ENCODE assay signal across 8 mouse cellular contexts in genomic region chr11:35834022-35834760, GRCm38 (mm10). TPM values are rescaled to one million over a fixed set of nuclear protein-coding genes. Genes with fewer than 3 reads are reported as not detected.
DNase-seq lines count a peak whose midpoint lies in the region; ATAC-seq and TF ChIP-seq lines count a peak whose summit lies in the region.

Gene Rars, minus strand, starts transcription at chr11:35834506.

- no peaks in the 10 kb centered on the region for H3K27me3 ChIP-seq in ES-Bruce4 (ENCODE audit: control insufficient read depth, insufficient read depth, low read length, poor library complexity, severe bottlenecking)
- H3K27me3 ChIP-seq in forebrain, embryonic 13.5 days = no peaks in the 10 kb centered on the region
- H3K27me3 ChIP-seq in liver, postnatal 0 days (ENCODE audit: insufficient read depth, low read length) = no peaks in the 10 kb centered on the region
- no peaks in the 10 kb centered on the region for H3K27me3 ChIP-seq in neural tube, embryonic 14.5 days (ENCODE audit: control insufficient read depth, insufficient read depth, low read length)

- H3K27ac ChIP-seq in ES-Bruce4 (ENCODE audit: insufficient read depth, low read length) = no peak within 1 kb of the TSS
- H3K27ac ChIP-seq in forebrain, embryonic 13.5 days = no peak within 1 kb of the TSS
- H3K27ac ChIP-seq in liver, postnatal 0 days (ENCODE audit: low read depth) = peak within 1 kb of the TSS; percentile 86
- no peak within 1 kb of the TSS for H3K27ac ChIP-seq in neural tube, embryonic 14.5 days (ENCODE audit: low read depth, low read length)

- peak; percentile 61 for TF ChIP-seq POLR2A in ES-Bruce4 (IDR thresholded peaks at IDR 0.05; ENCODE audit: insufficient read depth, low read length)

- no peaks in the 10 kb centered on the region for H3K4me1 ChIP-seq in ES-Bruce4 (ENCODE audit: control insufficient read depth, insufficient read depth, low read length)
- peaks cover 20% of the 10 kb centered on the region for H3K4me1 ChIP-seq in forebrain, embryonic 13.5 days
- H3K4me1 ChIP-seq in liver, postnatal 0 days (ENCODE audit: insufficient read depth) = peaks cover 10% of the 10 kb centered on the region
- peaks cover 6% of the 10 kb centered on the region; the same call in 1 of the 2 replicates for H3K4me1 ChIP-seq in neural tube, embryonic 14.5 days (ENCODE audit: control insufficient read depth, insufficient read depth, low read length)

- TF ChIP-seq CTCF in ES-Bruce4 (IDR thresholded peaks at IDR 0.05; ENCODE audit: low read depth, low read length) = peak; percentile 81
- TF ChIP-seq CTCF in liver, postnatal 0 days (IDR thresholded peaks at IDR 0.05; ENCODE audit: low read depth) = peak; percentile 96

- peak within 1 kb of the TSS; percentile 89 for H3K9ac ChIP-seq in ES-Bruce4 (ENCODE audit: low read depth, poor library complexity, severe bottlenecking)
- peak within 1 kb of the TSS; percentile 83 for H3K9ac ChIP-seq in forebrain, embryonic 13.5 days
- H3K9ac ChIP-seq in liver, postnatal 0 days (replicated peaks) = peak within 1 kb of the TSS; percentile 92
- peak within 1 kb of the TSS; percentile 73 for H3K9ac ChIP-seq in neural tube, embryonic 14.5 days (replicated peaks; ENCODE audit: low read depth, low read length)

- peak; percentile 93 for ATAC-seq in cerebellum, adult (ENCODE audit: insufficient number of reproducible peaks, low FRiP score, low TSS enrichment)
- ATAC-seq in forebrain, embryonic 13.5 days = peak; percentile 86
- peak; percentile 94 for ATAC-seq in liver, postnatal 0 days
- ATAC-seq in neural tube, embryonic 14.5 days (ENCODE audit: low read depth) = peak; percentile 81

- peak; percentile 94 to 98 for DNase-seq in heart, postnatal 10 days
- peak; percentile 97 for DNase-seq in large intestine, adult 2 months (ENCODE audit: low read depth, low spot score)
- peak; percentile 95 for DNase-seq in liver, postnatal 0 days
- peak; percentile 93 for DNase-seq in testis, postnatal 10 days (ENCODE audit: low spot score)

- peaks cover 32% of the 10 kb centered on the region for H3K36me3 ChIP-seq in ES-Bruce4 (ENCODE audit: control insufficient read depth, insufficient read depth, low read length, poor library complexity, severe bottlenecking)
- H3K36me3 ChIP-seq in forebrain, embryonic 13.5 days (ENCODE audit: poor library complexity, severe bottlenecking) = peaks cover 20% of the 10 kb centered on the region
- H3K36me3 ChIP-seq in liver, postnatal 0 days (replicated peaks; ENCODE audit: insufficient read depth, low read length) = peaks cover 22% of the 10 kb centered on the region
- 0 out of 2 replicates have a peak, but pooled peaks cover 3% of the 10 kb centered on the region for H3K36me3 ChIP-seq in neural tube, embryonic 14.5 days (ENCODE audit: control insufficient read depth, insufficient read depth, low read length)

- H3K9me3 ChIP-seq in ES-Bruce4 (replicated peaks; ENCODE audit: control insufficient read depth, insufficient read depth, low read length, poor library complexity, severe bottlenecking) = no peaks in the 10 kb centered on the region
- no peaks in the 10 kb centered on the region for H3K9me3 ChIP-seq in forebrain, embryonic 13.5 days (replicated peaks)
- no peaks in the 10 kb centered on the region for H3K9me3 ChIP-seq in liver, postnatal 0 days (ENCODE audit: low read length)
- no peaks in the 10 kb centered on the region for H3K9me3 ChIP-seq in neural tube, embryonic 14.5 days (ENCODE audit: control insufficient read depth, low read length)

- H3K4me3 ChIP-seq in ES-Bruce4 (ENCODE audit: low read depth, low read length) = peak within 1 kb of the TSS; percentile 96
- H3K4me3 ChIP-seq in forebrain, embryonic 13.5 days = peak within 1 kb of the TSS; percentile 93
- H3K4me3 ChIP-seq in liver, postnatal 0 days (ENCODE audit: low read depth, low read length) = peak within 1 kb of the TSS; percentile 95
- peak within 1 kb of the TSS; percentile 93 for H3K4me3 ChIP-seq in neural tube, embryonic 14.5 days (ENCODE audit: low read depth, low read length)

- peak within 1 kb of the TSS; percentile 88 for H3K4me2 ChIP-seq in forebrain, embryonic 13.5 days
- H3K4me2 ChIP-seq in liver, postnatal 0 days (ENCODE audit: low read depth, low read length) = peak within 1 kb of the TSS; percentile 81
- peak within 1 kb of the TSS; percentile 82 for H3K4me2 ChIP-seq in neural tube, embryonic 14.5 days (ENCODE audit: low read depth, low read length)

- WGBS in forebrain, embryonic 13.5 days = under 1% methylated on average over 46 of the region's 46 CpGs
- under 1% methylated on average over 46 of the region's 46 CpGs for WGBS in large intestine, adult 2 months
- 2% methylated on average over 45 of the region's 46 CpGs for WGBS in liver, postnatal 0 days (ENCODE audit: insufficient replicate concordance)
- 2% methylated on average over 46 of the region's 46 CpGs for WGBS in neural tube, embryonic 14.5 days

- no peak for TF ChIP-seq EP300 in ES-Bruce4 (IDR thresholded peaks at IDR 0.05; ENCODE audit: insufficient read depth, low read depth, low read length)
- TF ChIP-seq EP300 in liver, postnatal 0 days (IDR thresholded peaks at IDR 0.05; ENCODE audit: low read depth) = peak; percentile 60

- intact Hi-C loops in heart, postnatal 10 days (cut with DNase I) = loop anchor here (5.0 to 10.0 kb wide), 2 partner anchors 62 to 999 kb away; partner anchors contain the start of gene Spdl1

RNA-seq across cellular contexts. Expression of gene Rars, which starts in this region (rescaled TPM):
- polyA plus RNA-seq in ES-Bruce4 (2011; ENCODE audit: insufficient read depth, insufficient read length, low read depth, missing spikeins) = 166 and 177 TPM in 2 replicates
- polyA plus RNA-seq in forebrain, embryonic 13.5 days (2015; fragmentation: Nextera tagmentation; extraction: Ambion mirVana) = 76.0 and 80.6 TPM in 2 replicates
- 10 to 100 TPM; 40.9 to 41.5 TPM for total RNA-seq in heart, postnatal 10 days (2021)
- polyA plus RNA-seq in large intestine, adult 2 months (2012; rRNA removed) = 37.2 and 37.3 TPM in 2 replicates
- polyA plus RNA-seq in liver, postnatal 0 days (2015; fragmentation: Nextera tagmentation; extraction: Ambion mirVana) = 26.9 and 28.3 TPM in 2 replicates
- 74.4 and 77.8 TPM in 2 replicates for polyA plus RNA-seq in neural tube, embryonic 14.5 days (2014; fragmentation: Nextera tagmentation; extraction: Ambion mirVana)
